Mouse (Mus musculus) liver, embryonic 12.5 days (tissue): ENCODE data around the gene Kctd21. TPM values are rescaled to one million over a fixed set of nuclear protein-coding genes. Genes with fewer than 3 reads are reported as not detected.

ENCODE experiments used
- ATAC-seq: fragments of 200-750 bp; cut with Nextera tagmentation; 2 replicates; pipeline ENCODE4 v1.8.0; 2017; ENCODE audit warnings: moderate number of reproducible peaks, mild to moderate bottlenecking, moderate library complexity
- H3K27ac ChIP-seq: fragments of 300-500 bp; sonication (generic); 2 replicates; pipeline ENCODE4 v1.5.1; 2016; ENCODE audit warnings: mild to moderate bottlenecking
- H3K27me3 ChIP-seq: fragments of 300-500 bp; sonication (generic); replicated peaks from 2 replicates; pipeline ENCODE4 v1.6.1; 2016; ENCODE audit warnings: mild to moderate bottlenecking, moderate library complexity
- H3K36me3 ChIP-seq: fragments of 300-500 bp; sonication (generic); 2 replicates; pipeline ENCODE4 v1.6.1; 2016; ENCODE audit warnings: mild to moderate bottlenecking, moderate library complexity
- H3K4me1 ChIP-seq: fragments of 300-500 bp; sonication (generic); 2 replicates; pipeline ENCODE4 v1.6.1; 2016
- H3K4me2 ChIP-seq: fragments of 300-500 bp; sonication (generic); 2 replicates; pipeline ENCODE4 v1.6.1; 2016; ENCODE audit warnings: mild to moderate bottlenecking, moderate library complexity
- H3K4me3 ChIP-seq: fragments of 300-500 bp; sonication (generic); 2 replicates; pipeline ENCODE4 v1.5.1; 2016; ENCODE audit warnings: mild to moderate bottlenecking, moderate library complexity
- H3K9ac ChIP-seq: fragments of 300-500 bp; sonication (generic); 2 replicates; pipeline ENCODE4 v1.6.1; 2016; ENCODE audit warnings: mild to moderate bottlenecking, moderate library complexity
- H3K9me3 ChIP-seq: fragments of 300-500 bp; sonication (generic); replicated peaks from 2 replicates; pipeline ENCODE4 v1.6.1; 2016; ENCODE audit warnings: mild to moderate bottlenecking, moderate library complexity
- WGBS: fragments of 180-500 bp; shearing (Covaris S2); methylation state at CpG from one replicate; pipeline ENCODE4 v1.1.7; 2016; ENCODE audit not compliant: insufficient replicate concordance; 5-methylcytosine and 5-hydroxymethylcytosine counted together
- polyA plus RNA-seq: library from polyadenylated mRNA; unstranded; fragments of >200 nt; fragmentation: Nextera tagmentation; extraction: Ambion mirVana; gene quantifications from 2 replicates; pipeline ENCODE4 v1.2.1, GENCODE M21; 2016

The Kctd21 gene
- 0.92 and 1.1 TPM in 2 replicates for polyA plus RNA-seq

DNA sequence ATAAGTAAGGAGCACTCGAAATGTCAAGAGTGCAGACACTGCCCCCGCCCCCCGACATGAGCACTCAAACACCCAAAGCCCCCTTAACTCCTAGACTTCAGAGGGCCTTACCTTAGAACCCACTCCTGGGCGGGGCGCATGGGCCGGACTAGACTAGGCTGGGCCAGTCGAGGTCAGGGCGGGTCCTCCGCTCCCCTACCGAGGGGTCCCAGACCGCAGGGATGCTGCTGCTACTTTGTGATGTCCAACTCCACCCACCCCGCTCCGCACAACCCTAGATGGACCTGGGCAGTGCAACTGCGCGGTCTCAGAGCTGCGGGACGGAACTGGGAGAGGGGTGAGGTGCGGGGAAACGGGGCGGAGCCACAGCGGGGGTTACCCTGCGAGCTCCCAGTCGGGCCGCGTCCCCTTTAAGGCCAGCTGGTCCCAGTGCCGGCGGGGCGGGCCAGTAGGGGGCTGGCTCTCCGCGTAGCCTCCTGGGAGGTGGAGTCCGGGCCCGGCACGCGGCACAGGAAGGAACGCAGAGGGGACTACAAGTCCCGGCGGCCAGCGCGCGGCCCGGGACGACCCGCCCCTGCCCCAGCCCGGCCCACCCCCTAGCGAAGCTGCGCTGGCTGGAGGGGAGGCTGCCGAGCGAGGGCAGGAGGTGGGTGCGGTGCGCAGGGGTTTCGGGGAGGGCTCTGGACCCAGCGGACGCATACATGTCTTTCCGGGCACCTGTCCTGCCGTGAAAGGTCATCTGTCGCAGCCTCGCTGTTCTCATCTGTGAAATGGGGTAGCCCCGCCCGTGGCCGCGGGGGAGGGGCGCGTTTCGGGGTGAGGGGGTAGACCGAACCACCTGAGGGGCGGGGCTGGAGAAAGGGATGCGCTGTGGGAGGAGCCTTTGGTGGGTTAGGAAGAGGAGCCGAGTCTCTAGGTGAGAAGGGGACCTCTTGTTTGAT lies at the start of gene Kctd21, which contains the start of gene Usp35:
Gene Kctd21, plus strand, starts transcription at position 602 of the 941 bp plus-strand sequence.
Gene Usp35, minus strand, starts transcription at position 295 of the 941 bp plus-strand sequence.
- peaks cover 41% of the 10 kb centered on the region for H3K27me3 ChIP-seq
- peak within 1 kb of the TSS; percentile 71 for H3K9ac ChIP-seq
- H3K4me3 ChIP-seq, result peak within 1 kb of the TSS; percentile 71
- ATAC-seq, result peak; percentile 99
- H3K9me3 ChIP-seq, result no peaks in the 10 kb centered on the region
- no peaks in the 10 kb centered on the region for H3K36me3 ChIP-seq
- peak within 1 kb of the TSS; percentile 94 for H3K4me2 ChIP-seq
- H3K27ac ChIP-seq, result peak within 1 kb of the TSS; percentile 34; the same call in 1 of the 2 replicates
- 1% methylated on average over 67 of the region's 68 CpGs for WGBS
- H3K4me1 ChIP-seq, result peaks cover 26% of the 10 kb centered on the region

DNA sequence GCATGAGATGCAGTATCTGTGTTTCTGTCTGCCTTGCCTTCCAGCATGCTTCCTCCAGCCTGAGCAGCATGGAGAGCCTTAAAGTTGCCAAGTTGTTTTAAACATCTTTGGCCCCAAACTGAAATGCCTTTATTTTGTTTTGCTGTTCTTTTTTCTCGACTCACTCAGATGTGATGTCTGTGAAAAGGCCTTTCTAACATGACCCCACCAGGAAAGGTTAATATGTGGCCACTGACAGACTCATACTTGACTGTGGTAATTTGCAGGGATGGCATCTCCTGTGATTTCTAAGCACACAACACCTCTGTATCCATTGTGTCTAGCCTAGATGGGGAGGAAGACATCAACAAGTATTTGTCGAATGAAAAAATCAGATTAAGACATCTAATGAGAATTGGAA lies 35.1 kb upstream of the Kctd21 start:
- no peak overlapping the region for H3K4me2 ChIP-seq
- H3K4me1 ChIP-seq, result no peaks in the 10 kb centered on the region
- no peak overlapping the region for H3K9ac ChIP-seq
- no peaks in the 10 kb centered on the region for H3K9me3 ChIP-seq
- no peak overlapping the region for H3K27ac ChIP-seq
- ATAC-seq, result no peak
- WGBS, result 45% methylated on average over 2 of the region's 2 CpGs
- H3K36me3 ChIP-seq, result peaks cover 14% of the 10 kb centered on the region
- no peaks in the 10 kb centered on the region for H3K27me3 ChIP-seq
- H3K4me3 ChIP-seq, result no peak overlapping the region

DNA sequence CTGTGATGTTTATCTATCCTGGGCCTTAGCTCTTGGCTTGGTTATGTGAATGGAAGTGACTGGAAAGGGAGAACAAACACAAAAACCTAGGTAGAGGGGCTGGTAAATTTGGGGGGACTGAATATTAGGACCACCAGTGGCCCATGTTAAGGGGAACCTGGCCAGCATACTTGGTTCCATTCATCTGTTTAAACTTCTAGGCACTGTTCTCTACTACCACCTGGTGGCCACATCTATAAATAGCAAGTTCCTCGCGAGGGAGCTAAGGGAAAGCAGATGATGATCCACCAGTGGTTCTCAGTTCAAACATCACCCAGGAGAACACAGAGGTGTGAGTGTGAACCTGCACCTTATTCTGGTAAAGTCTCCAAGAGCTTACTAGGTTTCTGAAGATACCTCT lies 34.7 kb upstream of the Kctd21 start:
- Histone ChIP-seq H3K9ac (no peak overlapping the region), H3K4me3 (no peak overlapping the region), H3K27ac (no peak overlapping the region), H3K36me3 (peaks cover 14% of the 10 kb centered on the region), H3K4me2 (no peak overlapping the region), H3K4me1 (no peaks in the 10 kb centered on the region), H3K9me3 (no peaks in the 10 kb centered on the region), H3K27me3 (no peaks in the 10 kb centered on the region)
- no peak for ATAC-seq
- WGBS, result 0% methylated on average over 2 of the region's 2 CpGs

DNA sequence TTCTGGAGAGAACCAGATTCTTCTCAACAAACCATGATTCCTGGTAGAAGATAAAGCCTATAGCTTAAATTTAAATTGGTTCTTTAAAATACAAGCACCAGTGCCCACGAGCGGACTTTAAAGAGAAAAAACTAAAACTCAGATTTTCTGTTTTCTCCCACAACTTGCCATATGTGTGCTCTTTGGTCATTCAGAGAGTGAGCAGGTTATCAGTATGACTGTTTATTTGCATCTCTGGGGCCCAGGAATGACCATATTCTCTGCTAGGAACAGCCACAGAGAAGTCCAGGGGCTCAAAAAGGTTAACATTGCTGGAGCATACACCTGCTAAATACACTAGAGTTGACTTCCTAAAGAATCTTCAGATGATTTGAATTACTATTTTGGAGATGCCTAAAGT lies 33.8 kb upstream of the Kctd21 start:
- Histone ChIP-seq H3K4me1 (no peaks in the 10 kb centered on the region), H3K27me3 (no peaks in the 10 kb centered on the region), H3K4me2 (no peak overlapping the region), H3K9ac (no peak overlapping the region), H3K9me3 (no peaks in the 10 kb centered on the region), H3K36me3 (peaks cover 19% of the 10 kb centered on the region), H3K27ac (no peak overlapping the region), H3K4me3 (no peak overlapping the region)
- WGBS, result 82% methylated on average over 2 of the region's 2 CpGs
- ATAC-seq, result no peak

DNA sequence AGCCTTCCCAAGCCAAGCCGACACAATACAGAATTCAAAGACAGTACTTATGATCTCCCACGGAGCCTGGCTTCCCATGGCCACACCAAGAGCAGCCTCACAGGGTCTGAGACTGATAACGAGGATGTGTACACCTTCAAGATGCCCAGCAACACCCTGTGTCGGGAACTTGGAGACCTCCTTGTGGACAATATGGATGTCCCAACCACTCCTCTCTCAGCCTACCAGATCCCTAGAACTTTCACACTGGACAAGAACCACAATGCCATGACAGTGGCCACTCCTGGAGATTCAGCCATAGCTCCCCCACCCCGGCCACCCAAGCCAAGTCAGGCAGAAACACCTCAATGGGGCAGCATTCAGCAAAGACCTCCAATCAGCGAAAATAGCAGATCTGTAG lies 33.2 kb upstream of the Kctd21 start:
- ATAC-seq, result no peak
- no peak overlapping the region for H3K4me3 ChIP-seq
- H3K4me2 ChIP-seq, result no peak overlapping the region
- peaks cover 26% of the 10 kb centered on the region for H3K36me3 ChIP-seq
- H3K27me3 ChIP-seq, result no peaks in the 10 kb centered on the region
- no peak overlapping the region for H3K27ac ChIP-seq
- WGBS, result 73% methylated on average over 6 of the region's 6 CpGs
- no peaks in the 10 kb centered on the region for H3K4me1 ChIP-seq
- no peak overlapping the region for H3K9ac ChIP-seq
- no peaks in the 10 kb centered on the region for H3K9me3 ChIP-seq

DNA sequence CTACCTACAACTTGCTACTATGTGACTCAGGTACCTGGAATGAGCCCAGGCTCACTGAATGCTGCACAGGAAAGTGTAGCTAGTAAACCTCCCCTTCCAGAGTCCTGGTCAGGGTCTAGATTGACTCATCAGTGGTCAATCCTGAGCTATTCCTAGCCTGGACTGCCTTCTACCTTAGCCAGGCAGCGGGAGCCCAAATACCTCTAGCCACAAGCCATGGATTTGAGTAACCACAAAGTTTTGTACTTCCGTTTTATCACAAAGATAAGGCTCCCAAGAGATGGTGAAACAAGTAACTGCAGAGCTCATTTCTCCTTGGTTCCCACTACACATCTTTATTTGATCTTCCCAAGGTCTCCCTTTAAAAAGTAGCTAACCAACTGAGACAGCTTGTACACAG lies 31.2 kb upstream of the Kctd21 start:
- no peak overlapping the region for H3K4me2 ChIP-seq
- no peak overlapping the region for H3K27ac ChIP-seq
- peaks cover 45% of the 10 kb centered on the region for H3K36me3 ChIP-seq
- H3K9me3 ChIP-seq, result no peaks in the 10 kb centered on the region
- H3K9ac ChIP-seq, result no peak overlapping the region
- H3K4me3 ChIP-seq, result no peak overlapping the region
- 38% methylated on average over 2 of the region's 2 CpGs for WGBS
- H3K4me1 ChIP-seq, result peaks cover 6% of the 10 kb centered on the region; the same call in 1 of the 2 replicates
- H3K27me3 ChIP-seq, result no peaks in the 10 kb centered on the region
- ATAC-seq, result no peak

DNA sequence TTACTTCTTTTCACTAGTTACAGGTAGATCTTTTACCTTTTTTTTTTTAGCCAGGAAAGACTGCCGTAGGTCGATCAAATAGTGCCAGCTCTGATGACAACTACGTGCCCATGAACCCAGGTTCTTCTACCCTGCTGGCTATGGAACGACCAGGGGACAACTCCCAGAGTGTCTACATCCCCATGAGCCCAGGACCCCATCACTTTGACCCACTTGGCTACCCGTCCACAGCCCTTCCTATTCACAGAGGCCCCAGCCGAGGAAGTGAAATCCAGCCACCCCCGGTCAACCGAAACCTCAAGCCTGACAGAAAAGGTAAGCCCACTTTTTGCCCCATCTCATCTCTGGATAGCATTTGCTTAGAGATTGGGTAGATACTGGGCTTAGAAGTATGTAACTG lies 30.8 kb upstream of the Kctd21 start:
- H3K9ac ChIP-seq, result no peak overlapping the region
- no peak for ATAC-seq
- no peaks in the 10 kb centered on the region for H3K9me3 ChIP-seq
- 72% methylated on average over 8 of the region's 8 CpGs for WGBS
- H3K27ac ChIP-seq, result no peak overlapping the region
- no peaks in the 10 kb centered on the region for H3K27me3 ChIP-seq
- no peak overlapping the region for H3K4me3 ChIP-seq
- peaks cover 47% of the 10 kb centered on the region for H3K36me3 ChIP-seq
- no peak overlapping the region for H3K4me2 ChIP-seq
- peaks cover 6% of the 10 kb centered on the region; the same call in 1 of the 2 replicates for H3K4me1 ChIP-seq

DNA sequence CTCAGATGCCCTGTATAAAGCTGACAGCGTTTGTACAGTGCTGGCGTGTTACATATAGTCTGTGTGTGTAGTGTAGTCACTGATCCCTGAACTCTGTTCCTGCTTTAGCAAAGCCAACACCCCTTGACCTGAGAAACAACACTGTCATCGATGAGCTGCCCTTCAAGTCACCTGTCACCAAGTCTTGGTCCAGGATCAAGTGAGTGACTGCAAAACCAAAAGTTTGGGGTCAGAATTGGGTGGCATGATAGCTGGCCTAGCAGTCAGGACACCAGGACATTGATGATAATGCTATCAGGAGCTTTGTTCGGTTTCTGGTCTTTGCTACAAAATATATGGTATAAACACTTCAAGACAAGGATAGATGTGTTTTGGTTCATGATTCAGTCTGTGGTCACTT lies 29.9 kb upstream of the Kctd21 start:
- Histone ChIP-seq H3K36me3 (peaks cover 50% of the 10 kb centered on the region), H3K4me3 (no peak overlapping the region), H3K9me3 (no peaks in the 10 kb centered on the region), H3K4me1 (peaks cover 6% of the 10 kb centered on the region; the same call in 1 of the 2 replicates), H3K27ac (no peak overlapping the region), H3K27me3 (no peaks in the 10 kb centered on the region), H3K4me2 (no peak overlapping the region), H3K9ac (no peak overlapping the region)
- no peak for ATAC-seq
- WGBS, result 67% methylated on average over 4 of the region's 4 CpGs

DNA sequence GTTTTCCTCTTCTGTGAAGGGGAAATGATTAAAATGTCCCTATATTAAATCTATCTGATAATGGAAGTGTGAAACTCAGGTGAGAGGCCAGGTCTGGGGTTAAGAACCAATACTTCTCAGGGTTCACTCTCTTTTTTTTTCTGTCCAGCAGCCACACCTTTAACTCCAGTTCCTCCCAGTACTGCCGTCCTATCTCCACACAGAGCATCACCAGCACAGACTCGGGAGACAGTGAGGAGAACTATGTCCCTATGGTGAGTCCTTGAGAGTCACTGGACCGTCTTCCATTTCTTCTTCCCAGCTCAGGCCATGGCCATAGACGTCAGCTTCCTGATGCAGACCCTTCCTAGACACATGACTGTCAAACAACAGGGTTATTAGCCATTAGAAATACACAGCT lies 29.3 kb upstream of the Kctd21 start:
- Histone ChIP-seq H3K36me3 (peaks cover 55% of the 10 kb centered on the region), H3K9me3 (no peaks in the 10 kb centered on the region), H3K4me2 (no peak overlapping the region), H3K27me3 (no peaks in the 10 kb centered on the region), H3K27ac (no peak overlapping the region), H3K9ac (no peak overlapping the region), H3K4me1 (peaks cover 6% of the 10 kb centered on the region; the same call in 1 of the 2 replicates), H3K4me3 (no peak overlapping the region)
- ATAC-seq, result no peak
- 75% methylated on average over 4 of the region's 4 CpGs for WGBS

DNA sequence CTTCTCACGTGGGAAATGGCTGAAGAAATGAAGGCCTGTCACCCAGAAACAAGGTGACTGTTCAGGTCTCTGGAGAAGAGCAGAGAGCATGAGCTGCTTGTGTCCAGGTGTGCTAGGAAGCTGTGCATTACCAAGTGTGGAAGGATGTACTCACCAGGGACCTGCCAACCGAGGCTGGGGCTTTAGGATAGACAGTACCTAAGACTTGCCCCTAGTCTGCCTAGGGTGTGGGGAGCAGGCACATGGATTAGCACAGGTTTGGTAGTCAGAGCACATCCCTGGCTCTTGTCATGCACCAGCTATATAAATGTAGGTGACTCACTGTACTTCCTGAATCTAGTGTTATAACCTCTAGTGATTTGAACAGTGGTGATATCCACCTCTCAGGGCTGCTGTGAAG lies 28.5 kb upstream of the Kctd21 start:
- Histone ChIP-seq H3K9me3 (no peaks in the 10 kb centered on the region), H3K27ac (no peak overlapping the region), H3K27me3 (no peaks in the 10 kb centered on the region), H3K4me3 (no peak overlapping the region), H3K9ac (no peak overlapping the region), H3K4me2 (no peak overlapping the region), H3K4me1 (peaks cover 6% of the 10 kb centered on the region; the same call in 1 of the 2 replicates), H3K36me3 (peaks cover 60% of the 10 kb centered on the region)
- WGBS, result 64% methylated on average over 2 of the region's 2 CpGs
- ATAC-seq, result no peak

DNA sequence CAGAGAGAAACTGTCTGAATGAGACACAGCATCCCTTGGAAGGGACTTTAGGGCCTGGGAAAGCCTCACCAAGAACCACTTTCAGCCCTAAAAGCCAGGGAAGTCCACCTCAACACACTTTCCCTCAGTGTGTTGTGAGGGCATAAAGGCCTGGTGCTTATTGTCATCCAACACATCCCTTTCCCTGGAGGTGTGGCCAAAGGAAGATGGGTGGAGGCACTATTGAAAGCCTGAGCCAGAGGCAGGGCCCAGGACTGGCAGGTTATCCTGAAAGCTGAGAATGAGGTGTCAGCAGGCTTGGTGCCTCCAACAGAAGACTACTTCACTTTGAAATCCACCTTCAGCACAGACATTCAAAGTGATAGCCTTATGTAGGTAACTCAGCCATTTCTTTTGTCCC lies 27.7 kb upstream of the Kctd21 start:
- peaks cover 61% of the 10 kb centered on the region for H3K36me3 ChIP-seq
- no peak for ATAC-seq

DNA sequence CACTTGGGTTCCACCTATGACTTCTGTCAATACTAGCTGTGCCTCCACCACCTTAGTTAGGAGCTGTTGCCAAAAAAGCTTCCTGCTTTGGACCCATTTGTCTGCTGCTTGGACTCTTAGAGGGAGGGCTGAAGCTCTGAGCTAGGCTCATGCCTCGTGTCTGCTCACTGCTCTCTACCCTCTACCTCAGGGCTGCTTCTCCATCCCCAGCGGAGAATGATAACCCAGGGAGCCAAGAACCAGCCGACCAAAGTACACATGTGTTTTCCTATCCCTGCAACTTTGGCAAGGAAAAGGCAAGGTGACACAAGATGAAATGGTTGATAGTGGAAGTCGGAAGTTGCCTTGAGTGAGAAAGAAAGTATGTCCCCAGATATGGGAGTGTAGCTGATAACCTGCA lies 26.9 kb upstream of the Kctd21 start:
- H3K9ac ChIP-seq, result no peak overlapping the region
- WGBS, result 65% methylated on average over 4 of the region's 4 CpGs
- peaks cover 6% of the 10 kb centered on the region; the same call in 1 of the 2 replicates for H3K4me1 ChIP-seq
- H3K36me3 ChIP-seq, result peaks cover 63% of the 10 kb centered on the region
- H3K27ac ChIP-seq, result no peak overlapping the region
- no peak overlapping the region for H3K4me3 ChIP-seq
- H3K9me3 ChIP-seq, result no peaks in the 10 kb centered on the region
- H3K4me2 ChIP-seq, result no peak overlapping the region
- no peak for ATAC-seq
- no peaks in the 10 kb centered on the region for H3K27me3 ChIP-seq

More for the DNA sequence above, 27.7 kb upstream of the Kctd21 start:
- no peak overlapping the region for H3K4me3 ChIP-seq
- no peak overlapping the region for H3K4me2 ChIP-seq
- no peak overlapping the region for H3K9ac ChIP-seq
- peaks cover 6% of the 10 kb centered on the region; the same call in 1 of the 2 replicates for H3K4me1 ChIP-seq
- no peaks in the 10 kb centered on the region for H3K9me3 ChIP-seq
- H3K27ac ChIP-seq, result no peak overlapping the region
- no peaks in the 10 kb centered on the region for H3K27me3 ChIP-seq
